Mouse (Mus musculus) olfactory bulb, adult 2 months (tissue): ENCODE results near the gene Gna12.

Source experiments
- CTCF ChIP-seq: fragments of 200-500 bp; IDR thresholded peaks from 2 replicates; pipeline ENCODE4 v1.5.1; 2012; ENCODE audit warnings: low read depth, mild to moderate bottlenecking, low read length, moderate library complexity; ENCODE audit not compliant: insufficient read depth
- POLR2A ChIP-seq: fragments of 200-500 bp; IDR thresholded peaks from 2 replicates; pipeline ENCODE4 v1.6.1; 2012; ENCODE audit warnings: mild to moderate bottlenecking, low read depth, low read length, moderate library complexity; ENCODE audit not compliant: insufficient read depth

- TF ChIP-seq CTCF: no peak
- no peak for TF ChIP-seq POLR2A
Observed at GRCm38 (mm10) chr5:140758864-140759263, 71.4 kb downstream of the Gna12 start.
